Mouse (Mus musculus) CH12.LX (cell line): Measurements from ENCODE around the gene Cdh15. TPM values are rescaled to one million over a fixed set of nuclear protein-coding genes. Genes with fewer than 3 reads are reported as not detected.

Experiments
- DNase-seq: peaks from one replicate; pipeline ENCODE4 v3.0.0-alpha.2; 2013; ENCODE audit errors: extremely low read depth
- H3K27ac ChIP-seq: 2 replicates; pipeline ENCODE4 v1.5.1; 2012; ENCODE audit warnings: low read depth, mild to moderate bottlenecking, control low read depth, moderate library complexity; ENCODE audit not compliant: insufficient read depth
- H3K27me3 ChIP-seq: replicated peaks from 2 replicates; pipeline ENCODE3; 2012; ENCODE audit warnings: inconsistent platforms
- H3K36me3 ChIP-seq, 2 experiments: replicated peaks in 1 of 2; 2 replicates each; pipeline versions ENCODE3 to v1.6.1; 2012; ENCODE audit warnings: inconsistent platforms in 1 of 2, low read length in 1 of 2, mild to moderate bottlenecking in 1 of 2, mixed read lengths in 1 of 2, moderate library complexity in 1 of 2; ENCODE audit not compliant: control insufficient read depth in 1 of 2, insufficient read depth in 1 of 2
- H3K4me1 ChIP-seq, 2 experiments: 2 replicates each; pipeline ENCODE4 v1.6.1; 2012; ENCODE audit warnings: inconsistent platforms in 1 of 2, moderate library complexity in 1 of 2; ENCODE audit not compliant: insufficient read depth in 2 of 2, control insufficient read depth in 1 of 2
- H3K4me2 ChIP-seq: 2 replicates; pipeline ENCODE4 v1.6.1; 2012; ENCODE audit warnings: low read depth, mild to moderate bottlenecking, control low read depth; ENCODE audit not compliant: poor library complexity, insufficient read depth, severe bottlenecking
- H3K4me3 ChIP-seq, 3 experiments: fragments of 150-350 bp in 1 of 3; sonication (generic) in 1 of 3; replicated peaks in 1 of 3; 2 replicates each; pipeline versions ENCODE3 to v1.5.1; 2011 to 2012; ENCODE audit warnings: low read depth in 2 of 3, low read length in 2 of 3, mild to moderate bottlenecking in 2 of 3, moderate library complexity in 2 of 3, control low read depth in 1 of 3, improper control_type of control experiment in 1 of 3, inconsistent platforms in 1 of 3, mixed read lengths in 1 of 3; ENCODE audit not compliant: poor library complexity in 1 of 3
- H3K79me2 ChIP-seq: replicated peaks from 2 replicates; pipeline ENCODE4 v1.6.1; 2012; ENCODE audit warnings: mild to moderate bottlenecking, moderate library complexity; ENCODE audit not compliant: control insufficient read depth, poor library complexity, insufficient read depth, severe bottlenecking; ENCODE audit errors: extremely low read depth
- H3K9ac ChIP-seq: 2 replicates; pipeline ENCODE4 v1.6.1; 2012; ENCODE audit warnings: low read depth, mild to moderate bottlenecking, control low read depth, moderate library complexity; ENCODE audit not compliant: insufficient read depth
- H3K9me3 ChIP-seq: replicated peaks from 2 replicates; pipeline ENCODE3; 2012; ENCODE audit warnings: low read length, inconsistent platforms, mixed read lengths
- CHD2 ChIP-seq: IDR thresholded peaks from 2 replicates; pipeline ENCODE4 v1.6.1; 2011; ENCODE audit warnings: low read length, improper control_type of control experiment
- ELF1 ChIP-seq: IDR thresholded peaks from 2 replicates; pipeline ENCODE4 v1.6.1; 2014; ENCODE audit warnings: low read depth, mild to moderate bottlenecking, inconsistent platforms, low read length, improper control_type of control experiment
- ETS1 ChIP-seq: conservative IDR thresholded peaks from 2 replicates; pipeline ENCODE4 v1.6.1; 2012; ENCODE audit warnings: low read depth, mild to moderate bottlenecking, inconsistent platforms, low read length, improper control_type of control experiment, moderate library complexity
- GABPA ChIP-seq: IDR thresholded peaks from 2 replicates; pipeline ENCODE4 v1.6.1; 2012; ENCODE audit warnings: low read depth, low read length, improper control_type of control experiment, inconsistent platforms; ENCODE audit not compliant: insufficient replicate concordance
- JUN ChIP-seq: IDR thresholded peaks from 2 replicates; pipeline ENCODE4 v1.6.1; 2011; ENCODE audit warnings: low read depth, mild to moderate bottlenecking, low read length, improper control_type of control experiment, moderate library complexity; ENCODE audit not compliant: insufficient read depth
- KAT2A ChIP-seq: IDR thresholded peaks from 2 replicates; pipeline ENCODE4 v1.6.1; 2012; ENCODE audit warnings: low read length, improper control_type of control experiment, inconsistent platforms; ENCODE audit not compliant: insufficient replicate concordance
- MAFK ChIP-seq: IDR thresholded peaks from 2 replicates; pipeline ENCODE4 v1.6.1; 2011; ENCODE audit warnings: low read length, improper control_type of control experiment; ENCODE audit not compliant: insufficient replicate concordance
- MAZ ChIP-seq: IDR thresholded peaks from 2 replicates; pipeline ENCODE4 v1.6.1; 2012; ENCODE audit warnings: low read depth, mild to moderate bottlenecking, inconsistent platforms, low read length, improper control_type of control experiment, moderate library complexity
- MYC ChIP-seq: IDR thresholded peaks from 2 replicates; pipeline ENCODE4 v1.6.1; 2011; ENCODE audit warnings: low read depth, mild to moderate bottlenecking, improper control_type of control experiment, low read length
- PAX5 ChIP-seq: IDR thresholded peaks from 2 replicates; pipeline ENCODE4 v1.6.1; 2012; ENCODE audit warnings: low read length, inconsistent platforms, mixed read lengths
- POLR2A ChIP-seq: IDR thresholded peaks from 2 replicates; pipeline ENCODE4 v1.6.1; 2011; ENCODE audit warnings: low read depth, mild to moderate bottlenecking, improper control_type of control experiment, low read length
- RCOR1 ChIP-seq: conservative IDR thresholded peaks from 2 replicates; pipeline ENCODE4 v1.6.1; 2012; ENCODE audit warnings: low read depth, mild to moderate bottlenecking, inconsistent platforms, low read length, improper control_type of control experiment
- SIN3A ChIP-seq: IDR thresholded peaks from 2 replicates; pipeline ENCODE4 v1.6.1; 2012; ENCODE audit warnings: low read length, improper control_type of control experiment, inconsistent platforms
- USF1 ChIP-seq: IDR thresholded peaks from 2 replicates; pipeline ENCODE4 v1.6.1; 2014; ENCODE audit warnings: low read depth, mild to moderate bottlenecking, inconsistent platforms, low read length, improper control_type of control experiment
- ZKSCAN1 ChIP-seq: IDR thresholded peaks from 2 replicates; pipeline ENCODE4 v1.6.1; 2012; ENCODE audit warnings: low read depth, inconsistent platforms, low read length, improper control_type of control experiment, borderline replicate concordance
- dilution Hi-C: fragments of 300-500 bp; cut with MboI; formaldehyde crosslinking; loops from 2 replicates; pipeline ENCODE4 v1.14.3; 2020; ENCODE audit warnings: low sequenced_read_pairs; ENCODE audit not compliant: extremely low pct_unique_long_range_greater_than_20kb, extremely low pct_ligation_motif_present
- in situ Hi-C: fragments of 300-500 bp; cut with MboI; formaldehyde crosslinking; loops from 3 replicates; pipeline ENCODE4 v1.14.3; 2019; ENCODE audit warnings: low sequenced_read_pairs, low pct_ligation_motif_present, low pct_unique_long_range_greater_than_20kb, mixed read lengths
- polyA plus RNA-seq: library from polyadenylated mRNA; unstranded; fragments of >175 nt; gene quantifications from 2 replicates; pipeline ENCODE4 v1.2.1, GENCODE M21; 2012; ENCODE audit warnings: low read depth; ENCODE audit not compliant: insufficient read length
- total RNA-seq, 2 experiments: library from RNA; depleted of rRNA; stranded (reverse); fragments of 300-350 nt in 1 of 2; fragments of >200 nt in 1 of 2; gene quantifications; 2 replicates each; pipeline ENCODE4 v1.2.3; 2012 to 2014

Cdh15 gene
- total and polyA plus RNA-seq, 3 experiments = not detected

DNA sequence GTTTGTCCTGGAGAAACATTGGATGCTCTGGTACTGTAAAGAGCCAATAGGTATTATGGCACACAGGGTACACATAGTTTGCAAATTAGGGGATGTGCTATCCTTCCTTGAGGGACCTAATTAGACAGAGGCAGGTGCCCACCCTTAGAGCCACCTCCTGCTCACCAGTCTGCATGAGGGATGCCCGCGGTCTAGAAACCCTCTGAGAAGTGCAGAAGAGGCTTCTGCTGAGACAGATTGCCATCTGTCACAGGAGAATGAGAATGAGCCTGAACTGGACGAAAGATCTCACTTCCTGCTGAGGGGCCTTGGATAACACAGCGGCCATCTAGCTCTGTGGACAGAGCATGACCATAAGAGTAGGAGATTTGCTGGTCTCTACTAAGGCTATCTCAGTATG lies 65.1 kb downstream of the Cdh15 start:
- in situ Hi-C loops = no loop called here
- no peak overlapping the region for H3K9ac ChIP-seq
- H3K4me2 ChIP-seq = no peak overlapping the region
- H3K27ac ChIP-seq = no peak overlapping the region
- peaks cover 57 to 84% of the 10 kb centered on the region in 2 experiments for H3K36me3 ChIP-seq
- DNase-seq = no peak
- dilution Hi-C loops = no loop called here
- H3K27me3 ChIP-seq = no peaks in the 10 kb centered on the region
- no peak for TF ChIP-seq RCOR1
- TF ChIP-seq MAFK = no peak
- TF ChIP-seq KAT2A = no peak
- TF ChIP-seq GABPA = no peak
- TF ChIP-seq POLR2A = no peak
- no peak for TF ChIP-seq PAX5
- no peak for TF ChIP-seq SIN3A
- no peak for TF ChIP-seq ETS1
- no peak for TF ChIP-seq ELF1
- TF ChIP-seq USF1 = no peak
- no peak for TF ChIP-seq MAZ
- TF ChIP-seq CHD2 = no peak
- no peak for TF ChIP-seq MYC
- TF ChIP-seq, all 38 proteins: peak for 0
- no peaks in the 10 kb centered on the region for H3K9me3 ChIP-seq
- no peak overlapping the region for H3K4me3 ChIP-seq
- peaks cover 33% of the 10 kb centered on the region for H3K79me2 ChIP-seq
- H3K4me1 ChIP-seq = peaks cover 10 to 68% of the 10 kb centered on the region in 2 experiments

DNA sequence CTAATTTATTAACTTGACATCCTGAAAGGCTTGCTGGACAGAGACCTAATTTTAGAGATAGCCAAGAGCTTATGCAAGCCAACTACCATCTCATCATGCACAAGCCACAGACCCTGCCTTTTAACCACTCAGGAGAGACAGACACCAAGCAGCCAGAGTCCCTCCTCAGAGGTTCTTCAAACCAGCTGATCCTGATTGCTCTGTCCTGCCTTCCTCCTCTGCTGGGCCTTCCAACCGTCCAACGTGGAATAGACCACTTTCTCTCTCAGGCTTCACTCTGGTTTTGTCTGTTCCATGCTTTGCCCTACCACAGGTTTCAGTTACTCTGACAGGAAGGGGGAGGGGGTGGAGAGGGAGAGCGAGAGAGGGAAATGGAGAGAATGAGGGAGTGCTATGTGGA lies 69.0 kb downstream of the Cdh15 start:
- H3K4me3 ChIP-seq = no peak overlapping the region
- H3K4me1 ChIP-seq = peaks cover 18 to 83% of the 10 kb centered on the region in 2 experiments
- in situ Hi-C loops = no loop called here
- TF ChIP-seq JUN (no peak), ZKSCAN1 (no peak)
- H3K9ac ChIP-seq = no peak overlapping the region
- H3K27ac ChIP-seq = no peak overlapping the region
- dilution Hi-C loops = no loop called here
- H3K27me3 ChIP-seq = no peaks in the 10 kb centered on the region
- H3K36me3 ChIP-seq = peaks cover 36 to 74% of the 10 kb centered on the region in 2 experiments
- no peak overlapping the region for H3K4me2 ChIP-seq
- no peaks in the 10 kb centered on the region for H3K9me3 ChIP-seq
- no peak for DNase-seq
- peaks cover 64% of the 10 kb centered on the region for H3K79me2 ChIP-seq

Other genes starting within 250 kb of the Cdh15 start
- 19.8 and 25.6 TPM in 2 replicates for gene Galns, start 236.5 kb upstream of the Cdh15 start, total RNA-seq (2012; rRNA removed)
- gene Galns, start 236.5 kb upstream of the Cdh15 start, total RNA-seq (2014; rRNA removed) = 13.2 and 16.4 TPM in 2 replicates
- 23.5 and 25.6 TPM in 2 replicates for gene Galns, start 236.5 kb upstream of the Cdh15 start, polyA plus RNA-seq
- gene Trappc2l, start 236.3 kb upstream of the Cdh15 start, total RNA-seq (2012; rRNA removed) = 64.2 and 67.0 TPM in 2 replicates
- gene Trappc2l, start 236.3 kb upstream of the Cdh15 start, total RNA-seq (2014; rRNA removed) = 10.1 and 15.7 TPM in 2 replicates
- 36.0 and 38.8 TPM in 2 replicates for gene Trappc2l, start 236.3 kb upstream of the Cdh15 start, polyA plus RNA-seq
- gene Pabpn1l, start 225.2 kb upstream of the Cdh15 start, total RNA-seq (2012; rRNA removed) = not detected in 2 replicates
- gene Pabpn1l, start 225.2 kb upstream of the Cdh15 start, total RNA-seq (2014; rRNA removed) = not detected in 2 replicates
- not detected in 2 replicates for gene Pabpn1l, start 225.2 kb upstream of the Cdh15 start, polyA plus RNA-seq
- gene Cbfa2t3, start 148.9 kb upstream of the Cdh15 start, total RNA-seq (2012; rRNA removed) = 2.1 and 3.4 TPM in 2 replicates
- 0.43 and 0.47 TPM in 2 replicates for gene Cbfa2t3, start 148.9 kb upstream of the Cdh15 start, total RNA-seq (2014; rRNA removed)
- gene Cbfa2t3, start 148.9 kb upstream of the Cdh15 start, polyA plus RNA-seq = 16.5 and 22.6 TPM in 2 replicates
- gene Acsf3, start 72.5 kb upstream of the Cdh15 start, total RNA-seq (2012; rRNA removed) = 8.8 and 9.0 TPM in 2 replicates
- 2.0 and 2.2 TPM in 2 replicates for gene Acsf3, start 72.5 kb upstream of the Cdh15 start, total RNA-seq (2014; rRNA removed)
- gene Acsf3, start 72.5 kb upstream of the Cdh15 start, polyA plus RNA-seq = 10.4 and 12.7 TPM in 2 replicates
- gene Ankrd11, start 194.3 kb downstream of the Cdh15 start, total RNA-seq (2012; rRNA removed) = 51.1 and 60.7 TPM in 2 replicates
- gene Ankrd11, start 194.3 kb downstream of the Cdh15 start, total RNA-seq (2014; rRNA removed) = 37.4 and 37.7 TPM in 2 replicates
- gene Ankrd11, start 194.3 kb downstream of the Cdh15 start, polyA plus RNA-seq = 74.1 and 74.9 TPM in 2 replicates
- gene Spg7, start 215.0 kb downstream of the Cdh15 start, total RNA-seq (2012; rRNA removed) = 32.8 and 35.2 TPM in 2 replicates
- gene Spg7, start 215.0 kb downstream of the Cdh15 start, total RNA-seq (2014; rRNA removed) = 20.8 and 21.2 TPM in 2 replicates
- gene Spg7, start 215.0 kb downstream of the Cdh15 start, polyA plus RNA-seq = 26.1 and 35.8 TPM in 2 replicates